Mouse (Mus musculus) Muller cell, postnatal 12 days (primary cell): ENCODE measurements at regions not wholly inside any gene's neighbourhood (a gene's known extent, or its start where the extent isn't known, plus 50 kb on each side); places are given as distances from the start of the nearest gene placed in this dataset.

Experiments used
- DNase-seq: peaks from one replicate; pipeline ENCODE4 v3.0.0-alpha.2; 2015; ENCODE audit errors: inconsistent ontology term

GRCm38 (mm10) chr7:51722420-51722819 is 100.6 kb downstream of the Slc17a6 start:
- no peak for DNase-seq

GRCm38 (mm10) chr7:51723955-51724354 is 102.1 kb downstream of the Slc17a6 start:
- DNase-seq, result no peak

GRCm38 (mm10) chr7:51736285-51736684 is 114.5 kb downstream of the Slc17a6 start:
- no peak for DNase-seq

- no peak for DNase-seq
Observed at GRCm38 (mm10) chr7:51739590-51739989, 117.8 kb downstream of the Slc17a6 start.

GRCm38 (mm10) chr7:51740928-51741327 is 119.1 kb downstream of the Slc17a6 start:
- no peak for DNase-seq

GRCm38 (mm10) chr7:51742720-51743119 is 119.1 kb upstream of the Gas2 start:
- DNase-seq, result no peak

GRCm38 (mm10) chr7:51745598-51745997 is 116.2 kb upstream of the Gas2 start:
- peak; percentile 51 for DNase-seq

GRCm38 (mm10) chr7:51748633-51749303 is 113.0 kb upstream of the Gas2 start:
- no peak for DNase-seq

- peak; percentile 68 for DNase-seq
Observed at GRCm38 (mm10) chr7:51749304-51750129, 112.3 kb upstream of the Gas2 start.

GRCm38 (mm10) chr7:51750271-51750670 is 111.5 kb upstream of the Gas2 start:
- peak; percentile 18 for DNase-seq

- DNase-seq, result no peak
Observed at GRCm38 (mm10) chr7:51753062-51753461, 108.8 kb upstream of the Gas2 start.

GRCm38 (mm10) chr7:51754208-51754888 is 107.5 kb upstream of the Gas2 start:
- DNase-seq, result no peak

GRCm38 (mm10) chr7:51756218-51756617 is 105.6 kb upstream of the Gas2 start:
- DNase-seq, result no peak

GRCm38 (mm10) chr7:51759536-51760153 is 102.2 kb upstream of the Gas2 start:
- DNase-seq, result no peak

- no peak for DNase-seq
Observed at GRCm38 (mm10) chr7:51767066-51767465, 94.7 kb upstream of the Gas2 start.

- DNase-seq, result peak; percentile 85
Observed at GRCm38 (mm10) chr7:51771895-51772871, 89.6 kb upstream of the Gas2 start.

- no peak for DNase-seq
Observed at GRCm38 (mm10) chr7:51775968-51776367, 85.8 kb upstream of the Gas2 start.

GRCm38 (mm10) chr7:51783070-51783776 is 78.6 kb upstream of the Gas2 start:
- no peak for DNase-seq

- peak; percentile 53 for DNase-seq
Observed at GRCm38 (mm10) chr7:51783923-51784686, 77.7 kb upstream of the Gas2 start.
